Mouse (Mus musculus) stomach, postnatal 0 days (tissue): ENCODE measurements around the gene Mag. TPM values are rescaled to one million over a fixed set of nuclear protein-coding genes. Genes with fewer than 3 reads are reported as not detected.
"Not testable (repeated sequence)": the region's sequence is repeated elsewhere in the genome, so short reads cannot be mapped to it uniquely, and the experiment has no call there.

Source experiments
- ATAC-seq: fragments of 200-750 bp; cut with Nextera tagmentation; 2 replicates; pipeline ENCODE4 v1.8.0; 2017; ENCODE audit not compliant: low FRiP score, low TSS enrichment
- DNase-seq: peaks from one replicate; pipeline ENCODE4 v3.0.0-alpha.2; 2016; ENCODE audit warnings: low spot score
- H3K27ac ChIP-seq: fragments of 300-500 bp; sonication (generic); replicated peaks from 2 replicates; pipeline ENCODE4 v1.5.1; 2014; ENCODE audit warnings: mild to moderate bottlenecking, control low read depth
- H3K27me3 ChIP-seq: fragments of 300-500 bp; sonication (generic); 2 replicates; pipeline ENCODE4 v1.6.1; 2014; ENCODE audit warnings: low read length; ENCODE audit not compliant: control insufficient read depth, insufficient read depth
- H3K36me3 ChIP-seq: fragments of 300-500 bp; sonication (generic); 2 replicates; pipeline ENCODE4 v1.6.1; 2014; ENCODE audit warnings: low read length, mixed read lengths; ENCODE audit not compliant: control insufficient read depth, insufficient read depth
- H3K4me1 ChIP-seq: fragments of 300-500 bp; sonication (generic); replicated peaks from 2 replicates; pipeline ENCODE4 v1.6.1; 2014; ENCODE audit warnings: antibody characterized with exemption; ENCODE audit not compliant: control insufficient read depth, insufficient read depth
- H3K4me2 ChIP-seq: fragments of 300-500 bp; sonication (generic); replicated peaks from 2 replicates; pipeline ENCODE4 v1.6.1; 2014; ENCODE audit warnings: low read depth, mild to moderate bottlenecking, control low read depth, moderate library complexity
- H3K4me3 ChIP-seq: fragments of 300-500 bp; sonication (generic); 2 replicates; pipeline ENCODE4 v1.5.1; 2014; ENCODE audit warnings: low read depth, low read length, control low read depth
- H3K9ac ChIP-seq: fragments of 300-500 bp; sonication (generic); 2 replicates; pipeline ENCODE4 v1.6.1; 2014; ENCODE audit warnings: mild to moderate bottlenecking, low read length, control low read depth, mixed read lengths
- H3K9me3 ChIP-seq: fragments of 300-500 bp; sonication (generic); 2 replicates; pipeline ENCODE4 v1.6.1; 2016; ENCODE audit warnings: low read length; ENCODE audit not compliant: control insufficient read depth
- CTCF ChIP-seq: IDR thresholded peaks from 2 replicates; pipeline ENCODE4 v1.5.1; 2016; ENCODE audit warnings: antibody characterized with exemption, low read depth, mild to moderate bottlenecking, moderate library complexity
- EP300 ChIP-seq: optimal IDR thresholded peaks from 2 replicates; pipeline ENCODE3; 2016; ENCODE audit warnings: antibody characterized with exemption
- WGBS: fragments of 180-500 bp; shearing (Covaris S2); extraction: QIAGEN DNeasy Blood & Tissue Kit; methylation state at CpG from one replicate; pipeline ENCODE4 v1.1.7; 2014; 5-methylcytosine and 5-hydroxymethylcytosine counted together
- polyA plus RNA-seq: library from polyadenylated mRNA; unstranded; fragments of >200 nt; fragmentation: Nextera tagmentation; extraction: Ambion mirVana; gene quantifications from 2 replicates; pipeline ENCODE4 v1.2.1, GENCODE M21; 2015

The Mag gene
- polyA plus RNA-seq, 1 experiment from 2014 or later: 0.36 TPM

DNA sequence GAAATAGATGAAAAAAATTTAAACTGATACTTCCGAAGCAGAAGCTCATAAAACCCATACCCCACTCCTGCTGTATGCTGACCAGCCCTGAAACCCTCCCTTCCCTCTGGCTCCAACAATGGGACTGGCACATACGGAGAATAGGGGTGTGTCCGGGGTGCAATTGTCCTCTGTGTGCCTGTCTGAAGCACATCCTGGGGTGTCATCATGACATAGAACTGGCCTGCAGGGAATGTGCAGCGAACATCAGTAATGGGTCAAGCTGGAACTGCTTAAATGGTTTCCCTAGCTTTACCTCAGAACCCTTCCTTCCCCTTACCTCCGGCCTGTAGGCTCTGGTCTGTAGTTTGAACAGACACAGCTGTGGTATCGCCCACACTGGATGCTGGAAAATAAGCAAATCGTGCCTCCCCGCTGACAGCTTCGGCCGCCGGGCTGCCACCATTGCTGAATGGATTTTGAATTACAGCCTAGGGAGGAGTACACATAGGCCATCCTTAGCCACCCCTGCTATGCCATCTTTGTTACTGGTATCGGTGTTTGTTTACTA is 40.4 kb upstream of the Mag start:
- no peak; the same call in 1 of the 2 replicates for ATAC-seq
- no peak overlapping the region for H3K9ac ChIP-seq
- peak overlapping the region; percentile 99 for H3K27ac ChIP-seq
- WGBS: 69% methylated on average over 12 of the region's 12 CpGs
- H3K4me1 ChIP-seq: peaks cover 10% of the 10 kb centered on the region; the same call in 1 of the 2 replicates
- no peak overlapping the region; the same call in 1 of the 2 replicates for H3K4me3 ChIP-seq
- peaks cover 19% of the 10 kb centered on the region for H3K36me3 ChIP-seq
- H3K9me3 ChIP-seq: no peaks in the 10 kb centered on the region
- no peak for TF ChIP-seq EP300
- TF ChIP-seq CTCF: no peak
- no peaks in the 10 kb centered on the region for H3K27me3 ChIP-seq
- H3K4me2 ChIP-seq: peak overlapping the region; percentile 78
- no peak for DNase-seq

DNA sequence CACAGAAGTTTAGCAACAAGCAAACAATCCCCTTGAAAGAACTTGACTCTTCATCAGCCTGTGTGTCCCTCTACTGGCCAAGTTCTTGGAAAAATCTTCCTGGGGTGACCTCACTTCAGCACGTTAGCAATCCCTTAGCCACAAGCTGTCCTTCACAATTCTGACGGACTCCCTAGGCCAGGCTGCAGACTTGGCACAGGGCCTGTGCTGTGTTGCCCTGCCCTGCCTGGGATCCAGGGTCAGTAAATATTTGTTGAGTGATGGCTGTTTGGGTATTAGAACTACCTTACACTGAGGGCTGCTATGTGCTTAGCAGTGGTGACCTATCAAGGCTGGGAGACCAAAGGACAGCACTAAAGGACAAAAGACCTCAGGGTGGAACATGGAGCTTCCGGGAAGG is 39.4 kb upstream of the Mag start:
- Histone ChIP-seq H3K27me3 (no peaks in the 10 kb centered on the region), H3K27ac (no peak overlapping the region), H3K9me3 (no peaks in the 10 kb centered on the region), H3K36me3 (peaks cover 23% of the 10 kb centered on the region), H3K4me3 (no peak overlapping the region), H3K9ac (no peak overlapping the region), H3K4me2 (no peak overlapping the region), H3K4me1 (peaks cover 10% of the 10 kb centered on the region; the same call in 1 of the 2 replicates)
- 62% methylated on average over 3 of the region's 3 CpGs for WGBS
- TF ChIP-seq EP300 (no peak), CTCF (peak; percentile 34)
- peak; percentile 69 for ATAC-seq
- DNase-seq: peak; percentile 83

DNA sequence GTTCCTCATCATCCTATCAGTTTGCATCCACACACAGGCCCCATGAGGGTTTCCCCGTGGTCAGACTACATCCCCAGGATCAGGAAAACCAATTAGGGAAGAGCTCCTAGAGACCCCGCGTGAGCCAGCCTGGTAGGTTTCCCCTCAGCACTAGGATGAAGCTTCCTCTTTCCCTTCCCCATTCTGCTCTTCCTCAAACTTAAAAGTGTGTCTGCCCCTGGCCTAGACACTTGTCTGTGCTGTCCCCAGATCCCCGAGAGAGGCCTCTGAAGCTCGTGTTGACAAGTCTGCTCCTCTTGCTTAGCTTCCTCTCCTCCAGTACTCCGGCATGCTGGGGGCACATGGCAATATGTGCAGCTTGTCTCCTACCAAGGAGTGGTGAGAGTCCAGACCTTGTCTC is 38.8 kb upstream of the Mag start:
- DNase-seq (no peak), ATAC-seq (no peak)
- Histone ChIP-seq H3K27ac (no peak overlapping the region), H3K4me2 (no peak overlapping the region), H3K9ac (no peak overlapping the region), H3K4me1 (peaks cover 10% of the 10 kb centered on the region; the same call in 1 of the 2 replicates), H3K4me3 (no peak overlapping the region), H3K27me3 (no peaks in the 10 kb centered on the region), H3K36me3 (peaks cover 24% of the 10 kb centered on the region), H3K9me3 (no peaks in the 10 kb centered on the region)
- no peak for TF ChIP-seq CTCF
- no peak for TF ChIP-seq EP300
- WGBS: 84% methylated on average over 6 of the region's 6 CpGs

DNA sequence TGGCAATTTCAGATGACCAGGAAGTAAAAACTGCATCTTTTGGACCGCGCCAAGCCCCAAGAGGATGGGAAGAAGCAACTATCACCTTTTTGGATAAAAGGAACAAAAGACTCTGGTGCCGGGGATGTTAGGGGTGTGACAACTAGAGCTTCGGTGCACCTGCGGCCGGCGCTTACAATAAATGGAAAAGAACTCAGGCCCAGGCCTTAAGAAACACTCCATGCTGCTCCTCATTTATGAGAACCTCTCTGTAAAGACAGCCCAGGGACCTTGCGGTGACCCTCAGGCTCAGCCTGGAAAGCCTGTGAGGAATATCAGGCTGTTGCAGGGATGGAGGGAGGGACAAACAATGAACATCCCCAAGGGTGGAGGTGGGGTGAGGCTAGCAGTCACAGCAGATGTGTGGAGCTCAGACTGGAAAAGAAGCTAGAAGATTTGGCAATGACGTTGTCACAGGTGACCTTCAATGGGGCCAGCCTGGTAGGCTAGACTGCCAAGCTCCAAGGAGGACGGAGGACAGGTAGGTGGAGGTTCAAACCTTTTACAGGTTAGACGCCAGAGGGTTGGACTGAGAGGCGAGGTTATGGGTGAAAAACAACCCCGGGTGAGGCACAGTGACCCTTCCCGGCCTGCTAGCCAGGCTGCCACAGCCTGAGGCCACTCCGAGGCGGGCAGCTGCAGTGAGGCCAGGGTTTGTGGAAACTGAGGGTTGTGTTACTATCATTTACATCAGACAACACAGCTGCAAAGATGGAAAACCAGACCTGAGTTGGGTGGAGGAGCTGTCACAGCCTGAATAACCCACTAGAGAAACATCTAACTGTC is 38.0 kb upstream of the Mag start:
- TF ChIP-seq CTCF (no peak), EP300 (no peak)

DNA sequence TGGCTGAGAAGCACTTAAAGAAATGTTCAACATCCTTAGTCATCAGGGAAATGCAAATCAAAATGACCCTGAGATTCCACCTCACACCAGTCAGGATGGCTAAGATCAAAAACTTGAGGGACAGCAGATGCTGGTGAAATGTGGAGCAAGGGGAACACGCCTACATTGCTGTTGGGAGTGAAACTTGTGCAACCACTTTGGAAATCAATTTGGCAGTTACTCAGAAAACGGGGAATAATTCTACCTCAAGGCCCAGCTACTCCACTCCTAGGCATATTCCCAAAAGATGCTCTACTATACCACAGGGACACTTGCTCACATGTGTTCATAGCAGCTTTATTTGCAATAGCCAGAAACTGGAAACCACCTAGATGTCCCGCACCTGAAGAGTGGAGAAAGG is 35.2 kb upstream of the Mag start:
- H3K36me3 ChIP-seq: peaks cover 21% of the 10 kb centered on the region
- 80% methylated on average over 3 of the region's 3 CpGs for WGBS
- H3K4me3 ChIP-seq, ATAC-seq, H3K9me3 ChIP-seq, H3K4me2 ChIP-seq, DNase-seq, H3K27me3 ChIP-seq, H3K9ac ChIP-seq, H3K4me1 ChIP-seq, H3K27ac ChIP-seq: not testable (repeated sequence)

More for the DNA sequence above, 38.0 kb upstream of the Mag start:
- no peaks in the 10 kb centered on the region for H3K9me3 ChIP-seq
- no peak overlapping the region for H3K4me3 ChIP-seq
- no peaks in the 10 kb centered on the region for H3K27me3 ChIP-seq
- peaks cover 24% of the 10 kb centered on the region for H3K36me3 ChIP-seq
- H3K4me2 ChIP-seq: no peak overlapping the region
- ATAC-seq: no peak
- no peak overlapping the region for H3K9ac ChIP-seq
- no peak for DNase-seq
- no peak overlapping the region for H3K27ac ChIP-seq
- 92% methylated on average over 16 of the region's 16 CpGs for WGBS
- H3K4me1 ChIP-seq: 0 out of 2 replicates have a peak, but pooled peaks cover 4% of the 10 kb centered on the region

DNA sequence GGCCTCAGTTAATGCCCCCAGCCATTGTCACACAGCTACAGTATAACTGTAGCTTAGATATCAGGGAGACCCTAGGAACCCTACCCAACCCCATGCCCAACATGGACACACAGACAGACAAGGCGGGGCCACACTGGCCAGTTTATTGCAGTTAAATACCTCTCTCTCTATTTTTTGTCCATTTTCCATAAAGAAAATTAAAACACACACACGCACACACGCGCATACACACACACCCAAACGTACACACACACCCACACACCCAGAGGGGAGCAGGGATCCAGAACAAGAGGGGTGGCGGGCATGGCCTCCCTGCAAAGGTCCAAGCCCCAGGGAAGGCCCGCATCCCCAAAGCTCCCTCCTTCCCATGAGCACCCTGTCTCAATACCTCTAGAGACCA is 31.2 kb upstream of the Mag start:
- no peaks in the 10 kb centered on the region for H3K9me3 ChIP-seq
- ATAC-seq: no peak
- no peak overlapping the region for H3K27ac ChIP-seq
- TF ChIP-seq EP300: no peak
- TF ChIP-seq CTCF: no peak
- no peaks in the 10 kb centered on the region for H3K4me1 ChIP-seq
- no peak overlapping the region for H3K4me2 ChIP-seq
- no peak for DNase-seq
- H3K4me3 ChIP-seq: no peak overlapping the region
- WGBS: 87% methylated on average over 7 of the region's 7 CpGs
- no peak overlapping the region for H3K9ac ChIP-seq
- peaks cover 5% of the 10 kb centered on the region for H3K36me3 ChIP-seq
- no peaks in the 10 kb centered on the region for H3K27me3 ChIP-seq

DNA sequence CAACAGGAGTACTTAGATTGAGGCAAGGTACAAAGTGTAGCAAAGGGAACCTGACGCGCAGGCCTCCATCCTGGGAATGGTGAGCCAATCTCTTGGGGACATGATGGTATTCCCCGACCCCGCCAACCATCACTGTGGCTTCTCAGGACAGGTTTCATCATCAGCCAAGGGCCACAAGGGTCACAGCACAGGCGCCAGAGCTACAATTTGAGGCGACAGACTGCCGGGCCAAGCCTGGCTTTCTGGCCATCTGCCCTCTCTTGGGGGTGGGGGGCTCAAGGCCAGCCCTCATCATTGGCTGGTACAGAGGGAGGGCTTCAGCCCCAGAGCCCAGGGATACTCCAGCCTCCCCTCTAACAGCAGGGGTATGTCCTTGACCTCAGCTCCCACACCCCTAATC is 30.8 kb upstream of the Mag start:
- H3K36me3 ChIP-seq, H3K9me3 ChIP-seq, H3K4me1 ChIP-seq, DNase-seq, H3K4me2 ChIP-seq, H3K4me3 ChIP-seq, H3K27ac ChIP-seq, H3K27me3 ChIP-seq, H3K9ac ChIP-seq: not testable (repeated sequence)
- 86% methylated on average over 7 of the region's 7 CpGs for WGBS
- ATAC-seq: peak; percentile 30; the same call in 1 of the 2 replicates

DNA sequence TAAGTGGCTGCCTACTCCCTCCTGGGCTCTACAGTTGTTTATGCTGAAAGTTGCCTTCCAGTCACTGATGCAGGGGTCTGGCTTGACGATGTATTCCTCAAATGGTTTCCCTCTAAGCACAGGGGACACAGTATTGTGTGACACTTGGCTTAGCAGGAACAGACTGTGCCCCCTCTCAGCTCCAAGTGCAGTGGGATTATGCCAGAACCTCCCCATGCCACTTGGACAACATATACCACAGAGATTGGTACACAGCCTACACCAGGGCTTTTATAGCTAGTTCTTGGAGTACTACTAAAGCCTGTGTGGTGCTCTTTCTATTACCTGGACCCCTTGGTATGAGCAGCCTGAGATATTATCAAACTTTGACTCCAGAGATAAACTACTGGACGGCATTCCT is 30.0 kb upstream of the Mag start:
- ATAC-seq, H3K4me1 ChIP-seq, H3K4me3 ChIP-seq, H3K9me3 ChIP-seq, H3K27me3 ChIP-seq, DNase-seq, H3K27ac ChIP-seq, H3K4me2 ChIP-seq, H3K36me3 ChIP-seq, H3K9ac ChIP-seq: not testable (repeated sequence)
- WGBS: 54% methylated on average over 2 of the region's 2 CpGs
